ENCODE assay signal across 8 mouse cellular contexts in the genomic region with DNA sequence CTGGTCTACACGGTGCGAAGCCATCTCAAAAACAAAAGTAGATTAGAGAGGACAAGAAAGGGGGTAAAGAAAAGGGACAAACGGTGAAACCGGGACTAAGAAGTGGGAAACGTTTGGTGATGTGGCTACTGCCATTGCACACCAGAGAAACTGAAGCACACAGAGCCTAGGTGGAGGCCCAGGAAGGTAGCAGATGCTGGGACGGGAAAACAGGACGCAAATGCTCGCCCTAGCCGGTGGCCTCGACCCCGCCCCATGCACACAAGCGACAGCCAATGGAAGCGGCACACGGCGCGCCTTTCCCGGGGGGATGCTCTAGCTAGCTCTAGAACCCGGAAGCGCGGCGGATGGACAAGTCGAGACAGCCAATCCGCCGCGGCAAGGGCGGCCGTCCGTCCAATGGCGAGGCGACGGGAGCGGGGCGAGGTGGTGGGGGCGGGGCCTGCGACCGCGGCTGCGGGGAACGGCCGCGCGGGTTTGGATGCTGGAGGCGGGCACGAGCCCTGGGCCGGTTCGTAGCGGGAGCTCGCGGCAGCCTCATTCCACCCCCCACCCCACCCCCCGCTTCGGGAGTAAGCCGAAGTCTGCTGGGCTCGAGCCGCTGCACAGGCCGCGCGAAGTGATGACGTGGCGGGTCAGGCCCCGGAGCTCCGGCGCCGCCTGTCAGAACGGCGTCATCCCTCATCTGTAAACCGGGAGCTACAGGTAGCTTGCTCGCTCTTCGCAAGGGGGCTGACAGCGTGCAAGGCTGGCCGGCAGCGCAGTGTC. TPM values are rescaled to one million over a fixed set of nuclear protein-coding genes. Genes with fewer than 3 reads are reported as not detected.
DNase-seq lines count a peak whose midpoint lies in the region; ATAC-seq and TF ChIP-seq lines count a peak whose summit lies in the region.

A gene (plus strand): TSS at position 459 of the 768 bp plus-strand sequence.

- TF ChIP-seq EP300 in MEL (IDR thresholded peaks at IDR 0.05; ENCODE audit: low read depth in 1 of 2, low read length in 2 of 2) = 0 out of 4 replicates have a peak, but pooled peaks of 1 of the 2 experiments have one; percentile 20

- DNase-seq in MEL (ENCODE audit: low read depth, low spot score) = peak; percentile 98
- DNase-seq in cerebellum, adult 2 months = peak; percentile 94 to 96
- peak; percentile 99 for DNase-seq in forebrain, postnatal 0 days
- DNase-seq in heart, postnatal 4 days = peak; percentile 95
- DNase-seq in layer of hippocampus, adult 8-10 months (ENCODE audit: low spot score in 2 of 2) = peak; percentile 85 to 90
- DNase-seq in ovary, adult 18-20 months (ENCODE audit: low spot score) = peak; percentile 90
- DNase-seq in thymus, postnatal 0 days (ENCODE audit: low spot score) = peak; percentile 98

- peak within 1 kb of the TSS; percentile 85 to 89 for H3K4me3 ChIP-seq in MEL (ENCODE audit: control insufficient read depth in 1 of 2, insufficient read depth in 1 of 2, low read depth in 2 of 2, low read length in 2 of 2)
- peak within 1 kb of the TSS; percentile 85 for H3K4me3 ChIP-seq in cerebellum, adult 2 months (replicated peaks; ENCODE audit: insufficient read depth, low read depth, low read length)
- peak within 1 kb of the TSS; percentile 65 for H3K4me3 ChIP-seq in forebrain, postnatal 0 days (ENCODE audit: low read depth, low read length)
- H3K4me3 ChIP-seq in lung, embryonic 15.5 days = peak within 1 kb of the TSS; percentile 68

- peak; percentile 97 for ATAC-seq in forebrain, postnatal 0 days
- peak; percentile 96 for ATAC-seq in lung, embryonic 15.5 days (ENCODE audit: borderline replicate concordance, extremely low read depth, low FRiP score, low TSS enrichment)

- peak; percentile 54 to 86; a peak in 3 of 4 replicates for TF ChIP-seq POLR2A in MEL (IDR thresholded peaks at IDR 0.05; ENCODE audit: control insufficient read depth in 1 of 2, insufficient read depth in 1 of 2, low read depth in 1 of 2, low read length in 2 of 2, poor library complexity in 1 of 2)
- TF ChIP-seq POLR2A in cerebellum, adult 2 months (IDR thresholded peaks at IDR 0.05; ENCODE audit: borderline replicate concordance, insufficient read depth, low read length) = peak; percentile 65

- peak within 1 kb of the TSS; percentile 82 for H3K27ac ChIP-seq in MEL (ENCODE audit: control insufficient read depth, low read depth, low read length)
- H3K27ac ChIP-seq in cerebellum, adult 2 months (ENCODE audit: insufficient read depth, low read length) = peak within 1 kb of the TSS; percentile 74
- H3K27ac ChIP-seq in forebrain, postnatal 0 days (ENCODE audit: low read depth, low read length) = peak within 1 kb of the TSS; percentile 96
- H3K27ac ChIP-seq in lung, embryonic 15.5 days = peak within 1 kb of the TSS; percentile 93

- TF ChIP-seq RAD21 in MEL (IDR thresholded peaks at IDR 0.05; ENCODE audit: low read depth, low read length) = no peak

- no peaks in the 10 kb centered on the region for H3K27me3 ChIP-seq in MEL (ENCODE audit: control insufficient read depth in 1 of 2, insufficient read depth in 2 of 2, low read length in 2 of 2)
- H3K27me3 ChIP-seq in cerebellum, adult 2 months (ENCODE audit: control insufficient read depth, insufficient read depth, low read length) = no peaks in the 10 kb centered on the region
- no peaks in the 10 kb centered on the region for H3K27me3 ChIP-seq in forebrain, postnatal 0 days (ENCODE audit: insufficient read depth, low read length)
- H3K27me3 ChIP-seq in lung, embryonic 15.5 days = no peaks in the 10 kb centered on the region

- under 1% methylated on average over 71 of the region's 71 CpGs for WGBS in cerebellum, adult 2 months
- WGBS in forebrain, postnatal 0 days = under 1% methylated on average over 69 of the region's 71 CpGs
- under 1% methylated on average over 71 of the region's 71 CpGs for WGBS in lung, embryonic 15.5 days

- TF ChIP-seq CTCF in MEL (IDR thresholded peaks at IDR 0.05 in 2 of 3, conservative IDR thresholded peaks at IDR 0.05 in 1 of 3; ENCODE audit: control insufficient read depth in 1 of 3, insufficient read depth in 1 of 3, low read depth in 2 of 3, low read length in 3 of 3, poor library complexity in 1 of 3, severe bottlenecking in 1 of 3) = no peak
- TF ChIP-seq CTCF in cerebellum, adult 2 months (IDR thresholded peaks at IDR 0.05; ENCODE audit: borderline replicate concordance, insufficient read depth, low read depth, low read length) = no peak
- no peak for TF ChIP-seq CTCF in forebrain, postnatal 0 days (IDR thresholded peaks at IDR 0.05; ENCODE audit: low read depth)

- H3K36me3 ChIP-seq in MEL (ENCODE audit: control insufficient read depth in 1 of 2, insufficient read depth in 2 of 2, low read length in 2 of 2) = no peaks in the 10 kb centered on the region; a peak in 1 of 4 replicates
- H3K36me3 ChIP-seq in forebrain, postnatal 0 days (ENCODE audit: insufficient read depth) = peaks cover 20% of the 10 kb centered on the region
- H3K36me3 ChIP-seq in lung, embryonic 15.5 days = peaks cover 26% of the 10 kb centered on the region

- peak within 1 kb of the TSS; percentile 78 for H3K9ac ChIP-seq in MEL (ENCODE audit: control insufficient read depth, low read depth, low read length, poor library complexity, severe bottlenecking)
- peak within 1 kb of the TSS; percentile 75 for H3K9ac ChIP-seq in forebrain, postnatal 0 days
- peak within 1 kb of the TSS; percentile 63 for H3K9ac ChIP-seq in lung, embryonic 15.5 days

- H3K4me2 ChIP-seq in forebrain, postnatal 0 days (ENCODE audit: low read depth) = peak within 1 kb of the TSS; percentile 94
- H3K4me2 ChIP-seq in lung, embryonic 15.5 days = peak within 1 kb of the TSS; percentile 86

- peaks cover 0 to 14% of the 10 kb centered on the region in 2 experiments; a peak in 1 of 4 replicates for H3K4me1 ChIP-seq in MEL (ENCODE audit: control insufficient read depth in 1 of 2, insufficient read depth in 2 of 2, low read length in 2 of 2)
- H3K4me1 ChIP-seq in cerebellum, adult 2 months (ENCODE audit: control insufficient read depth, insufficient read depth, low read length) = peaks cover 19% of the 10 kb centered on the region
- no peaks in the 10 kb centered on the region; the same call in none of the 2 replicates for H3K4me1 ChIP-seq in forebrain, postnatal 0 days (ENCODE audit: insufficient read depth)
- H3K4me1 ChIP-seq in lung, embryonic 15.5 days = peaks cover 20% of the 10 kb centered on the region

- no peaks in the 10 kb centered on the region; the same call in 1 of the 2 replicates for H3K79me2 ChIP-seq in MEL (ENCODE audit: control insufficient read depth, insufficient read depth, low read length, poor library complexity)

- H3K9me3 ChIP-seq in MEL (replicated peaks; ENCODE audit: insufficient read depth, low read length) = no peaks in the 10 kb centered on the region
- H3K9me3 ChIP-seq in forebrain, postnatal 0 days (ENCODE audit: low read length) = no peaks in the 10 kb centered on the region
- no peaks in the 10 kb centered on the region for H3K9me3 ChIP-seq in lung, embryonic 15.5 days

TF ChIP-seq in MEL, 35 proteins besides CTCF, POLR2A, EP300 and RAD21 (continues in another document):
- TF ChIP-seq JUND (IDR thresholded peaks at IDR 0.05; ENCODE audit: low read depth, low read length) = no peak
- no peak for TF ChIP-seq E2F4 (IDR thresholded peaks at IDR 0.05; ENCODE audit: borderline replicate concordance, low read depth, low read length)
- no peak for TF ChIP-seq ETS1 (IDR thresholded peaks at IDR 0.05; ENCODE audit: low read depth, low read length)
- TF ChIP-seq MXI1 (IDR thresholded peaks at IDR 0.05; ENCODE audit: low read depth, low read length) = peak; percentile 46
- no peak for TF ChIP-seq ZKSCAN1 (IDR thresholded peaks at IDR 0.05; ENCODE audit: low read depth, low read length)
- TF ChIP-seq NELFE (IDR thresholded peaks at IDR 0.05; ENCODE audit: low read depth, low read length) = peak; percentile 88
- peak; percentile 83; the same call in 1 of the 2 replicates for TF ChIP-seq POLR2AphosphoS2 (IDR thresholded peaks at IDR 0.05; ENCODE audit: low read length)
- peak; percentile 29 for TF ChIP-seq MAX (IDR thresholded peaks at IDR 0.05; ENCODE audit: low read length)
- peak; percentile 19; the same call in 1 of the 2 replicates for TF ChIP-seq NRF1 (IDR thresholded peaks at IDR 0.05; ENCODE audit: insufficient read depth, low read depth, low read length, poor library complexity, severe bottlenecking)
- peak; percentile 78 for TF ChIP-seq HCFC1 (IDR thresholded peaks at IDR 0.05; ENCODE audit: low read depth, low read length)
- no peak for TF ChIP-seq MEF2A (IDR thresholded peaks at IDR 0.05; ENCODE audit: extremely low read depth, insufficient replicate concordance, low read depth, low read length, poor library complexity, severe bottlenecking)
- TF ChIP-seq SMC3 (IDR thresholded peaks at IDR 0.05; ENCODE audit: low read depth, low read length) = no peak
- TF ChIP-seq SIN3A (IDR thresholded peaks at IDR 0.05; ENCODE audit: low read length) = peak; percentile 86
- no peak for TF ChIP-seq CHD1 (IDR thresholded peaks at IDR 0.05; ENCODE audit: low read depth, low read length)
- no peak; the same call in 1 of the 2 replicates for TF ChIP-seq CHD2 (IDR thresholded peaks at IDR 0.05; ENCODE audit: low read length)
- no peak for TF ChIP-seq MYC (IDR thresholded peaks at IDR 0.05; ENCODE audit: low read depth, low read length)
- no peak for TF ChIP-seq GABPA (IDR thresholded peaks at IDR 0.05; ENCODE audit: low read depth, low read length)
- peak; percentile 32; the same call in 1 of the 2 replicates for TF ChIP-seq TCF12 (IDR thresholded peaks at IDR 0.05; ENCODE audit: low read depth, low read length)
- TF ChIP-seq TBP (IDR thresholded peaks at IDR 0.05; ENCODE audit: low read depth, low read length) = 0 out of 2 replicates have a peak, but pooled peaks have one; percentile 39
- TF ChIP-seq RCOR1 (IDR thresholded peaks at IDR 0.05; ENCODE audit: low read depth, low read length) = no peak
- no peak for TF ChIP-seq ZNF384 (IDR thresholded peaks at IDR 0.05; ENCODE audit: low read depth, low read length)
- no peak for TF ChIP-seq UBTF (IDR thresholded peaks at IDR 0.05; ENCODE audit: borderline replicate concordance, insufficient read depth, low read depth, low read length)

RNA-seq across cellular contexts. Expression of the gene that starts here (rescaled TPM):
- total RNA-seq in MEL (2012; rRNA removed) = 1.8 and 2.5 TPM in 2 replicates
- 1 to 10 TPM in 1 of 2 experiments, not detected in 1; 2.7 TPM for polyA plus RNA-seq in MEL (2012; ENCODE audit: insufficient read depth in 1 of 2, insufficient read length in 2 of 2, low read depth in 1 of 2, low replicate concordance in 2 of 2, missing spikeins in 1 of 2)
- polyA plus RNA-seq in cerebellum, adult 2 months (2012; rRNA removed) = 15.3 and 16.1 TPM in 2 replicates
- 9.2 TPM in 2 replicates for total RNA-seq in forebrain, postnatal 0 days (2014; rRNA removed)
- polyA plus RNA-seq in forebrain, postnatal 0 days (2015; fragmentation: Nextera tagmentation; extraction: Ambion mirVana) = 6.9 and 8.0 TPM in 2 replicates
- total RNA-seq in heart, postnatal 4 days (2021) = 1 to 10 TPM; 3.9 to 4.4 TPM
- 10 to 100 TPM; 12.0 to 13.2 (median 12.7) TPM for total RNA-seq in layer of hippocampus, adult 8-10 months (2022)
- polyA plus RNA-seq in lung, embryonic 15.5 days (2015; fragmentation: Nextera tagmentation; extraction: Ambion mirVana) = 5.4 and 6.6 TPM in 2 replicates
- polyA plus RNA-seq in thymus, postnatal 0 days (2015; fragmentation: Nextera tagmentation; extraction: Ambion mirVana) = 6.0 and 6.3 TPM in 2 replicates

Comparison
In these comparisons a context has a peak if more than half of its experiments do, and no peak if none do; other contexts are left out.
1. Peak in every context shown above with its lines: DNase-seq, ATAC-seq, H3K4me3 ChIP-seq and H3K27ac ChIP-seq.